Mouse (Mus musculus) small intestine, adult 2 months (tissue): Measurements from ENCODE around the gene Rusc2. TPM values are rescaled to one million over a fixed set of nuclear protein-coding genes. Genes with fewer than 3 reads are reported as not detected.

Source experiments
- H3K27ac ChIP-seq: fragments of 200-500 bp; 2 replicates; pipeline ENCODE4 v1.5.1; 2012; ENCODE audit warnings: low read depth, low read length, control low read depth, inconsistent platforms; ENCODE audit not compliant: insufficient read depth
- H3K27me3 ChIP-seq: fragments of 200-500 bp; 2 replicates; pipeline ENCODE4 v1.6.1; 2012; ENCODE audit warnings: mild to moderate bottlenecking, moderate library complexity, low read length, inconsistent platforms; ENCODE audit not compliant: control insufficient read depth, insufficient read depth
- H3K36me3 ChIP-seq: fragments of 200-500 bp; 2 replicates; pipeline ENCODE4 v1.6.1; 2012; ENCODE audit warnings: mild to moderate bottlenecking, low read length, control low read depth, inconsistent platforms; ENCODE audit not compliant: control insufficient read depth, insufficient read depth
- H3K4me1 ChIP-seq: fragments of 200-500 bp; 2 replicates; pipeline ENCODE4 v1.6.1; 2012; ENCODE audit warnings: low read length, inconsistent platforms, mixed read lengths; ENCODE audit not compliant: control insufficient read depth, insufficient read depth, insufficient read length
- H3K4me3 ChIP-seq: fragments of 200-500 bp; 2 replicates; pipeline ENCODE4 v1.5.1; 2012; ENCODE audit warnings: low read depth, mild to moderate bottlenecking, control low read depth, inconsistent platforms, low read length, moderate library complexity
- CTCF ChIP-seq: fragments of 200-500 bp; IDR thresholded peaks from 2 replicates; pipeline ENCODE4 v1.5.1; 2012; ENCODE audit warnings: low read depth, mild to moderate bottlenecking, control low read depth, inconsistent platforms, low read length, moderate library complexity, mixed read lengths; ENCODE audit not compliant: insufficient replicate concordance, insufficient read length; ENCODE audit errors: extremely low read depth
- POLR2A ChIP-seq: fragments of 200-500 bp; IDR thresholded peaks from 2 replicates; pipeline ENCODE4 v1.6.1; 2012; ENCODE audit warnings: low read depth, mild to moderate bottlenecking, control low read depth, inconsistent platforms, low read length, moderate library complexity
- WGBS: fragments of 180-500 bp; shearing (Covaris S2); methylation state at CpG from one replicate; pipeline ENCODE4 v1.1.7; 2018; 5-methylcytosine and 5-hydroxymethylcytosine counted together
- polyA plus RNA-seq: library from polyadenylated mRNA; depleted of rRNA; stranded (reverse); fragments of >200 nt; gene quantifications from 2 replicates; pipeline ENCODE4 v1.2.3, GENCODE M21; 2012; rRNA removed

Gene Rusc2
- polyA plus RNA-seq, 1 experiment: 11.2 TPM

- H3K27me3 ChIP-seq: peaks cover 9% of the 10 kb centered on the region; the same call in 1 of the 2 replicates
- WGBS: 25% methylated on average over 8 of the region's 8 CpGs
- no peak overlapping the region for H3K27ac ChIP-seq
These were observed 75.3 kb downstream of the Rusc2 start for GRCm38 (mm10) chr4:43457124-43457523.

GRCm38 (mm10) chr4:43463102-43463501 lies 81.3 kb downstream of the Rusc2 start:
- Histone ChIP-seq H3K4me1 (no peaks in the 10 kb centered on the region), H3K36me3 (no peaks in the 10 kb centered on the region), H3K27ac (no peak overlapping the region), H3K27me3 (no peaks in the 10 kb centered on the region), H3K4me3 (no peak overlapping the region)
- no peak for TF ChIP-seq POLR2A
- TF ChIP-seq CTCF: no peak
- WGBS: 96% methylated on average over 5 of the region's 5 CpGs

More at GRCm38 (mm10) chr4:43457124-43457523, 75.3 kb downstream of the Rusc2 start:
- peaks cover 3% of the 10 kb centered on the region for H3K4me1 ChIP-seq
- no peak overlapping the region for H3K4me3 ChIP-seq
- TF ChIP-seq CTCF: no peak
- TF ChIP-seq POLR2A: no peak
- H3K36me3 ChIP-seq: no peaks in the 10 kb centered on the region

DNA sequence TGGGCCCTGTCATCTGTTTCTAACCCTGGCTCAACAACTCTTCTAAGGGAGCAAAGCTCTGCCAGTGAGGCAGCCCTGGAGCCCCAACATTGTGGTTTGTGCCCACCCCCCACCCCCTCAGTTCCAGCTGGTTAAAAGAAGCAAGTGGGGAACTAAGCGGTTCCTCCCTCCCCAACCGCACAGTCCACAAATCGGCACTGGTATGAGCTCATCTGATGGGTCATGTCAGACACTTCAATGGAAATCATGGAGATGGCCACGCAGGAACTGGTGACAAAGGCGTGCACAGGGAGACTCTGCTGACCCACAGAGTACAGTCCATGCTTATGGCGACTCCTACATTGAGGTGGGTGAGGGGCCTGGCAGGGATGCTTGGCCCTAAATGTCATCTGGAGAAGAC lies 84.2 kb downstream of the Rusc2 start:
- no peak overlapping the region for H3K27ac ChIP-seq
- H3K4me1 ChIP-seq: no peaks in the 10 kb centered on the region
- H3K27me3 ChIP-seq: no peaks in the 10 kb centered on the region
- no peak overlapping the region for H3K4me3 ChIP-seq
- WGBS: 83% methylated on average over 6 of the region's 6 CpGs
- H3K36me3 ChIP-seq: no peaks in the 10 kb centered on the region
- TF ChIP-seq CTCF (no peak), POLR2A (no peak)

DNA sequence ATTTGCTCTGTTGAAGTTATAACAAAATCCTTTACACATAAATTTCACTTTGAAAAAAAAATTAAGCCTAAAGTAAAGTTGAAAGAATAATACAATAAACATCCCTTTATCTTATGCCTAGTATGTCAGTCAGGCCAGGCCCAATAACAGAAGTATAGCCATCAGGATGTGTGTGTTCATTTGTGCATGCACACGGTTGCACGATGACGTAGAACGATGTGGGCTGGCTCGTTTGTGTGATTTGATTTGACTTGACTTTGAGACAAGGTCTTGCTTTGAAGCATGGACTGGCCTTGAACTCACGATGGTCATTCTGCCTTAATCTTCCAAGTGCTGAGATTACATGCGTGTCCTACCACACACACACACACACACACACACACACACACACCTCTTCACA lies 85.1 kb downstream of the Rusc2 start:
- Histone ChIP-seq H3K27me3 (no peaks in the 10 kb centered on the region), H3K4me3 (no peak overlapping the region), H3K36me3 (no peaks in the 10 kb centered on the region), H3K27ac (no peak overlapping the region), H3K4me1 (no peaks in the 10 kb centered on the region)
- TF ChIP-seq CTCF (no peak), POLR2A (no peak)
- 85% methylated on average over 7 of the region's 7 CpGs for WGBS

DNA sequence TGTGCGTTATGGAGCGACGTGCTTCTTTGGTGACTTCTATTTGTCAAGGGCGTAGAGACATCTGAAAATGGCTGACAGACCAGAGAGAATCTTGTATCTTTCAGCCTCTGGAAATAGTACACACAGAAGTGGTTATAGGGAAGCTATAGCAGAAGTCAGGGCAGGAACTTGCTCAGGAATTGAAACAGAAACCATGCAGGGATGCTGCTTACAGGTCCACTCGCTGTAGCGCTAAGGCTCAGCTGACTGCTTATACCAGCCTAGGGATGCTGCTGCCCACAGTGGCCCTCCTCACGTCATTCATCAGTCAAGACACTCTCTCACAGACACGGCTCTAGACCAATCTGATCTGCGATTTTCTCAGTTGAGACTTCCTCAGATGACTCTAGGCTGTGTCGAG lies 88.5 kb downstream of the Rusc2 start:
- 89% methylated on average over 10 of the region's 10 CpGs for WGBS
- H3K27ac ChIP-seq: no peak overlapping the region
- H3K27me3 ChIP-seq: no peaks in the 10 kb centered on the region
- no peaks in the 10 kb centered on the region for H3K4me1 ChIP-seq
- H3K36me3 ChIP-seq: no peaks in the 10 kb centered on the region
- no peak overlapping the region for H3K4me3 ChIP-seq
- no peak for TF ChIP-seq CTCF
- no peak for TF ChIP-seq POLR2A

GRCm38 (mm10) chr4:43473636-43474035 lies 91.9 kb downstream of the Rusc2 start:
- no peaks in the 10 kb centered on the region for H3K36me3 ChIP-seq
- H3K27me3 ChIP-seq: no peaks in the 10 kb centered on the region
- peaks cover 7% of the 10 kb centered on the region; the same call in 1 of the 2 replicates for H3K4me1 ChIP-seq
- whole genome bisulfite sequencing: 66% methylated on average over 1 of the region's 1 CpGs
- TF ChIP-seq POLR2A (no peak), CTCF (no peak)
- no peak overlapping the region for H3K4me3 ChIP-seq
- no peak overlapping the region for H3K27ac ChIP-seq

DNA sequence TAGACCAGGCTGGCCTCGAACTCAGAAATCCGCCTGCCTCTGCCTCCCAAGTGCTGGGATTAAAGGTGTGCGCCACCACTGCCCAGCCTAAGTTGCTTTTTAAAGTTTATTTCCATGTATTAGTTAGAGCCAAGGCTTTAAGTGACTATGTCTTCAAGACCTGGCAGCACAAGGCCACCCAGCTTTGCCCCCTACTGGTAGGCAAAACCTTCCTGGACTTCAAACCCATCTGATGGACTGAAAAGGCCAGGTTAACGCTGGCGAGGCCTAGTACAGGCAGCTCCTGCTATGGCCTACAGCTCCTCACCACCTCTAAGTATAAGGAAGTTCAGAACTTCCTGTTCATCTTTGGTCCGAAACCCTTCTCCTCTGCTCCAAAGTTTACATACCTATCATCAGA lies 94.8 kb downstream of the Rusc2 start:
- H3K27me3 ChIP-seq: no peaks in the 10 kb centered on the region
- peak; percentile 33; the same call in 1 of the 2 replicates for TF ChIP-seq CTCF
- TF ChIP-seq POLR2A: no peak
- 64% methylated on average over 6 of the region's 6 CpGs for WGBS
- no peak overlapping the region for H3K4me3 ChIP-seq
- H3K4me1 ChIP-seq: peaks cover 12% of the 10 kb centered on the region; the same call in 1 of the 2 replicates
- no peaks in the 10 kb centered on the region for H3K36me3 ChIP-seq
- H3K27ac ChIP-seq: peak overlapping the region; percentile 83

Other genes starting within 250 kb of the Rusc2 start
- gene Atp8b5, start 114.8 kb upstream of the Rusc2 start, polyA plus RNA-seq: 0.03 and 0.11 TPM in 2 replicates
- 0.24 TPM in 1 of 2 replicates, not detected in the other for gene Fam166b, start 47.2 kb downstream of the Rusc2 start, polyA plus RNA-seq
- gene Tesk1, start 60.0 kb downstream of the Rusc2 start, polyA plus RNA-seq: 45.8 and 77.6 TPM in 2 replicates
- gene Cd72, start 72.6 kb downstream of the Rusc2 start, polyA plus RNA-seq: 2.8 and 11.4 TPM in 2 replicates
- gene Sit1, start 101.8 kb downstream of the Rusc2 start, polyA plus RNA-seq: 0.96 and 1.9 TPM in 2 replicates
- 365 and 503 TPM in 2 replicates for gene Ccdc107, start 110.9 kb downstream of the Rusc2 start, polyA plus RNA-seq
- gene Arhgef39, start 117.7 kb downstream of the Rusc2 start, polyA plus RNA-seq: 21.6 and 38.3 TPM in 2 replicates
- gene Car9, start 125.0 kb downstream of the Rusc2 start, polyA plus RNA-seq: 36.6 and 47.7 TPM in 2 replicates
- gene Tpm2, start 141.8 kb downstream of the Rusc2 start, polyA plus RNA-seq: 31.6 and 37.0 TPM in 2 replicates
- gene Creb3, start 180.4 kb downstream of the Rusc2 start, polyA plus RNA-seq: 66.9 and 133 TPM in 2 replicates
- gene Tln1, start 180.7 kb downstream of the Rusc2 start, polyA plus RNA-seq: 47.2 and 78.0 TPM in 2 replicates
- 20.2 and 31.9 TPM in 2 replicates for gene Rgp1, start 196.7 kb downstream of the Rusc2 start, polyA plus RNA-seq
- 5.3 and 7.6 TPM in 2 replicates for gene Gba2, start 196.9 kb downstream of the Rusc2 start, polyA plus RNA-seq
- not detected in 2 replicates for gene Msmp, start 202.5 kb downstream of the Rusc2 start, polyA plus RNA-seq
- 5.8 and 6.3 TPM in 2 replicates for gene Npr2, start 250.0 kb downstream of the Rusc2 start, polyA plus RNA-seq